Mouse (Mus musculus): ENCODE results near the gene Mfn1.

GRCm38 (mm10) chr3:32495088-32495770, 34.0 kb upstream of the Mfn1 start:
- TF ChIP-seq CTCF (conservative IDR thresholded peaks at IDR 0.05; ENCODE audit: insufficient read depth, insufficient read length, low read depth, low read length) (no peak), POLR2A (IDR thresholded peaks at IDR 0.05; ENCODE audit: low read depth, low read length) (no peak)

All from kidney, adult 2 months (tissue).